Mouse (Mus musculus): ENCODE results near the gene E330034G19Rik.
"Not testable (repeated sequence)": the region's sequence is repeated elsewhere in the genome, so short reads cannot be mapped to it uniquely, and the experiment has no call there.

E330034G19Rik gene

GRCm38 (mm10) chr14:24292914-24293313 is at the start of gene E330034G19Rik:
Gene E330034G19Rik (plus strand): TSS chr14:24293214.
- no peak for DNase-seq

- no peak for DNase-seq
Measured at GRCm38 (mm10) chr14:24244330-24245176, 48.5 kb upstream of the E330034G19Rik start.

- DNase-seq: no peak
Measured at GRCm38 (mm10) chr14:24245177-24246081, 47.6 kb upstream of the E330034G19Rik start, which contains the start of gene Dlg5. Gene Dlg5 (minus strand): TSS chr14:24245920.

- no peak for DNase-seq
Measured at GRCm38 (mm10) chr14:24249926-24250325, 43.1 kb upstream of the E330034G19Rik start.

- no peak for DNase-seq
Measured at GRCm38 (mm10) chr14:24251326-24251725, 41.7 kb upstream of the E330034G19Rik start.

- DNase-seq: no peak
Measured at GRCm38 (mm10) chr14:24253611-24254202, 39.3 kb upstream of the E330034G19Rik start.

- DNase-seq: no peak
Measured at GRCm38 (mm10) chr14:24255956-24256355, 37.1 kb upstream of the E330034G19Rik start.

- no peak for DNase-seq
Measured at GRCm38 (mm10) chr14:24260391-24260790, 32.6 kb upstream of the E330034G19Rik start.

GRCm38 (mm10) chr14:24262382-24262781 is 30.6 kb upstream of the E330034G19Rik start:
- no peak for DNase-seq

GRCm38 (mm10) chr14:24262915-24263314 is 30.1 kb upstream of the E330034G19Rik start:
- DNase-seq: no peak

GRCm38 (mm10) chr14:24269571-24269970 is 23.4 kb upstream of the E330034G19Rik start:
- no peak for DNase-seq

GRCm38 (mm10) chr14:24273575-24273974 is 19.4 kb upstream of the E330034G19Rik start:
- DNase-seq: no peak

- no peak for DNase-seq
Measured at GRCm38 (mm10) chr14:24275534-24275933, 17.5 kb upstream of the E330034G19Rik start.

GRCm38 (mm10) chr14:24281278-24281677 is 11.7 kb upstream of the E330034G19Rik start:
- DNase-seq: no peak

GRCm38 (mm10) chr14:24282276-24282675 is 10.7 kb upstream of the E330034G19Rik start:
- DNase-seq: no peak

GRCm38 (mm10) chr14:24286136-24286535 is 6.9 kb upstream of the E330034G19Rik start:
- no peak for DNase-seq

GRCm38 (mm10) chr14:24290726-24291125 is 2.3 kb upstream of the E330034G19Rik start:
- no peak for DNase-seq

- no peak for DNase-seq
Measured at GRCm38 (mm10) chr14:24293631-24294030, 617 bp downstream of the E330034G19Rik start.

- DNase-seq: not testable (repeated sequence)
Measured at GRCm38 (mm10) chr14:24302126-24302525, 9.1 kb downstream of the E330034G19Rik start.

- no peak for DNase-seq
Measured at GRCm38 (mm10) chr14:24306667-24307066, 13.7 kb downstream of the E330034G19Rik start.

GRCm38 (mm10) chr14:24307146-24307545 is 14.1 kb downstream of the E330034G19Rik start:
- no peak for DNase-seq

GRCm38 (mm10) chr14:24311110-24311509 is 18.1 kb downstream of the E330034G19Rik start:
- DNase-seq: peak; percentile 55 to 56

- DNase-seq: not testable (repeated sequence)
Measured at GRCm38 (mm10) chr14:24347007-24347406, 54.0 kb downstream of the E330034G19Rik start.

Data from B cell, adult 2 months (primary cell).